Mouse (Mus musculus) megakaryocyte, embryonic 14.5 days (primary cell): Measurements from ENCODE around the gene Arhgef33. TPM values are rescaled to one million over a fixed set of nuclear protein-coding genes. Genes with fewer than 3 reads are reported as not detected.
"Not testable (repeated sequence)": the region's sequence is repeated elsewhere in the genome, so short reads cannot be mapped to it uniquely, and the experiment has no call there.

ENCODE experiments used
- H3K27me3 ChIP-seq: replicated peaks from 2 replicates; pipeline ENCODE3; 2012; ENCODE audit warnings: inconsistent platforms
- H3K36me3 ChIP-seq: replicated peaks from 2 replicates; pipeline ENCODE3; 2012; ENCODE audit warnings: low read length, inconsistent platforms, mixed read lengths
- H3K4me1 ChIP-seq: 2 replicates; pipeline ENCODE4 v1.6.1; 2012; ENCODE audit warnings: inconsistent platforms
- H3K4me3 ChIP-seq: replicated peaks from 2 replicates; pipeline ENCODE3; 2012; ENCODE audit warnings: moderate library complexity, mild to moderate bottlenecking, inconsistent platforms
- H3K9me3 ChIP-seq: 2 replicates; pipeline ENCODE4 v1.6.1; 2012; ENCODE audit warnings: inconsistent platforms
- FLI1 ChIP-seq: IDR thresholded peaks from 2 replicates; pipeline ENCODE4 v1.6.1; 2012; ENCODE audit warnings: low read length, inconsistent platforms, mixed read lengths
- GATA1 ChIP-seq: IDR thresholded peaks from 3 replicates; pipeline ENCODE4 v1.6.1; 2012; ENCODE audit warnings: mixed read lengths, low read length, inconsistent platforms, borderline replicate concordance
- polyA plus RNA-seq: library from polyadenylated mRNA; stranded (reverse); fragments of >175 nt; gene quantifications from 2 replicates; pipeline ENCODE4 v1.2.3, GENCODE M21; 2012; ENCODE audit warnings: low replicate concordance; ENCODE audit not compliant: insufficient read depth

Gene Arhgef33
- polyA plus RNA-seq: not detected in 2 replicates

- Histone ChIP-seq H3K36me3 (no peaks in the 10 kb centered on the region), H3K9me3 (no peaks in the 10 kb centered on the region), H3K4me3 (no peak within 1 kb of the TSS), H3K27me3 (peaks cover 9% of the 10 kb centered on the region), H3K4me1 (peaks cover 4% of the 10 kb centered on the region; the same call in 1 of the 2 replicates)
- TF ChIP-seq FLI1 (no peak), GATA1 (no peak)
Observed at GRCm38 (mm10) chr17:80307251-80307650, at the start of gene Arhgef33. Gene Arhgef33 (plus strand): TSS chr17:80307407.

- peaks cover 86% of the 10 kb centered on the region for H3K36me3 ChIP-seq
- no peaks in the 10 kb centered on the region for H3K27me3 ChIP-seq
- TF ChIP-seq GATA1: no peak
- no peak for TF ChIP-seq FLI1
- H3K4me3 ChIP-seq: no peak overlapping the region
- no peaks in the 10 kb centered on the region; the same call in 1 of the 2 replicates for H3K4me1 ChIP-seq
- no peaks in the 10 kb centered on the region for H3K9me3 ChIP-seq
Observed at GRCm38 (mm10) chr17:80267065-80267464, 40.1 kb upstream of the Arhgef33 start.

- Histone ChIP-seq H3K9me3 (no peaks in the 10 kb centered on the region), H3K4me3 (no peak overlapping the region), H3K27me3 (no peaks in the 10 kb centered on the region), H3K4me1 (no peaks in the 10 kb centered on the region; the same call in 1 of the 2 replicates), H3K36me3 (peaks cover 89% of the 10 kb centered on the region)
- TF ChIP-seq FLI1 (no peak), GATA1 (no peak)
Observed at GRCm38 (mm10) chr17:80268151-80268550, 39.1 kb upstream of the Arhgef33 start.

- not testable (repeated sequence) for H3K9me3 ChIP-seq, H3K27me3 ChIP-seq, H3K4me3 ChIP-seq
- peaks cover 10% of the 10 kb centered on the region for H3K4me1 ChIP-seq
- H3K36me3 ChIP-seq: peaks cover 89% of the 10 kb centered on the region
Observed at GRCm38 (mm10) chr17:80270622-80271021, 36.6 kb upstream of the Arhgef33 start.

- Histone ChIP-seq H3K4me3 (no peak overlapping the region), H3K4me1 (peaks cover 10% of the 10 kb centered on the region), H3K27me3 (no peaks in the 10 kb centered on the region), H3K36me3 (peaks cover 76% of the 10 kb centered on the region), H3K9me3 (no peaks in the 10 kb centered on the region)
- no peak for TF ChIP-seq FLI1
- no peak for TF ChIP-seq GATA1
Observed at GRCm38 (mm10) chr17:80278255-80278654, 29.0 kb upstream of the Arhgef33 start.

- Histone ChIP-seq H3K4me1 (peaks cover 9% of the 10 kb centered on the region), H3K27me3 (no peaks in the 10 kb centered on the region), H3K36me3 (peaks cover 63% of the 10 kb centered on the region), H3K4me3 (no peak overlapping the region), H3K9me3 (no peaks in the 10 kb centered on the region)
- TF ChIP-seq GATA1 (no peak), FLI1 (no peak)
Observed at GRCm38 (mm10) chr17:80279340-80280070, 27.7 kb upstream of the Arhgef33 start.

- H3K36me3 ChIP-seq: peaks cover 21% of the 10 kb centered on the region
- no peak overlapping the region for H3K4me3 ChIP-seq
- no peaks in the 10 kb centered on the region for H3K9me3 ChIP-seq
- peaks cover 26% of the 10 kb centered on the region for H3K4me1 ChIP-seq
- H3K27me3 ChIP-seq: no peaks in the 10 kb centered on the region
- TF ChIP-seq FLI1: no peak
- no peak for TF ChIP-seq GATA1
Observed at GRCm38 (mm10) chr17:80284446-80284845, 22.8 kb upstream of the Arhgef33 start.

GRCm38 (mm10) chr17:80288012-80288411, 19.2 kb upstream of the Arhgef33 start:
- Histone ChIP-seq H3K4me3 (no peak overlapping the region), H3K36me3 (no peaks in the 10 kb centered on the region), H3K9me3 (no peaks in the 10 kb centered on the region), H3K27me3 (no peaks in the 10 kb centered on the region), H3K4me1 (peaks cover 30% of the 10 kb centered on the region)
- TF ChIP-seq GATA1 (no peak), FLI1 (no peak)

GRCm38 (mm10) chr17:80289280-80290073, 17.7 kb upstream of the Arhgef33 start:
- no peaks in the 10 kb centered on the region for H3K27me3 ChIP-seq

GRCm38 (mm10) chr17:80290074-80290657, 17.0 kb upstream of the Arhgef33 start, which contains the start of the genes Morn2 and Dhx57:
Gene Morn2 (plus strand): TSS chr17:80290203.
Gene Dhx57 (minus strand): TSS chr17:80290476.
- Histone ChIP-seq H3K36me3 (no peaks in the 10 kb centered on the region), H3K27me3 (no peaks in the 10 kb centered on the region), H3K4me1 (peaks cover 20% of the 10 kb centered on the region; the same call in 1 of the 2 replicates), H3K9me3 (no peaks in the 10 kb centered on the region), H3K4me3 (peak within 1 kb of the TSS; percentile 100)
- TF ChIP-seq FLI1 (no peak), GATA1 (no peak)

More at GRCm38 (mm10) chr17:80289280-80290073, 17.7 kb upstream of the Arhgef33 start:
- Histone ChIP-seq H3K4me1 (peaks cover 23% of the 10 kb centered on the region), H3K36me3 (no peaks in the 10 kb centered on the region), H3K9me3 (no peaks in the 10 kb centered on the region), H3K4me3 (peak overlapping the region; percentile 100)
- no peak for TF ChIP-seq FLI1
- TF ChIP-seq GATA1: no peak
